Comparison of ENCODE assay signal across 9 mouse cellular contexts in the genomic region with DNA sequence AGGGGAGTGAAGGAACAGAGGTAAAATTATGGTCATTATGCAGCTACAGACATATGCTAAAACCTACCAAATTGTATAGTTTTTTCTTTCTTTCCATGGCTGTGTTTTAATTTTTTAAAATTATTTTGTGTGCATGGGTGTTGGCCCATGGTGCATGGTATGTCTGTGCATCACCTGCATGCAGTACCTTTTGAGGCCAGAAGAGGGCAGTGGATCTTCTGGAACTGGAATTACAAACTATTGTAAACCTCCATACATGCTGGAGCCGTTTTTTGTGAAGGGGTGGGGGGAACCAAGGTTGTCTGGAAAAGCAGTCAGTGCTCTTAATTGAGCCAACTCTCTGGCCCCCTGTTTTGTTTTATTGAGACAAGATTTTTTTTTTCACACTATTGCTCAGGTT. TPM values are rescaled to one million over a fixed set of nuclear protein-coding genes. Genes with fewer than 3 reads are reported as not detected.
DNase-seq lines count a peak whose midpoint lies in the region; ATAC-seq and TF ChIP-seq lines count a peak whose summit lies in the region.
"Had no signal": no experiment of that assay in that cellular context is flagged by ENCODE, and none has a peak within 500 bp of the region (broad histone marks: within the 10 kb centered on the region; RNA-seq: fewer than 3 reads in every experiment).

No protein-coding gene starts in this region.

- H3K79me2 ChIP-seq in heart, adult 2 months (replicated peaks; ENCODE audit: control insufficient read depth, insufficient read depth, low read length): no peaks in the 10 kb centered on the region

- no peaks in the 10 kb centered on the region for H3K9me3 ChIP-seq in heart, embryonic 11.5 days (replicated peaks; ENCODE audit: control insufficient read depth, low read length)
- H3K9me3 ChIP-seq in embryonic facial prominence, embryonic 10.5 days: no peaks in the 10 kb centered on the region
- no peaks in the 10 kb centered on the region for H3K9me3 ChIP-seq in kidney, postnatal 0 days (replicated peaks; ENCODE audit: low read length)
- no peaks in the 10 kb centered on the region for H3K9me3 ChIP-seq in lung, embryonic 14.5 days (ENCODE audit: low read depth, low read length)
- H3K9me3 ChIP-seq: limb, embryonic 15.5 days had no signal

- ATAC-seq in heart, embryonic 11.5 days (replicated peaks; ENCODE audit: insufficient number of reproducible peaks, low FRiP score, low TSS enrichment): no peak
- no peak for ATAC-seq in kidney, postnatal 0 days (replicated peaks; ENCODE audit: low FRiP score, low read depth)
- no peak for ATAC-seq in lung, embryonic 14.5 days (ENCODE audit: insufficient read depth)

- 0 out of 2 replicates have a peak, but pooled peaks have one; percentile 27 for TF ChIP-seq EP300 in heart, adult 2 months (IDR thresholded peaks at IDR 0.05; ENCODE audit: insufficient read depth, low read depth, low read length)

- intact Hi-C loops in heart, adult 2 months (cut with DNase I): loop anchor here (5.0 to 10.0 kb wide), 2 partner anchors 110 to 1428 kb away; partner anchors contain the start of gene Sap18

- TF ChIP-seq POLR2A in heart, adult 2 months (IDR thresholded peaks at IDR 0.05; ENCODE audit: insufficient read depth, low read depth, low read length): no peak

- H3K27ac ChIP-seq in heart, adult 2 months: no peak overlapping the region
- H3K27ac ChIP-seq in heart, embryonic 11.5 days (ENCODE audit: low read depth, low read length): no peak overlapping the region
- no peak overlapping the region for H3K27ac ChIP-seq in embryonic facial prominence, embryonic 10.5 days (replicated peaks)
- H3K27ac ChIP-seq in kidney, postnatal 0 days: no peak overlapping the region
- H3K27ac ChIP-seq in lung, embryonic 14.5 days (ENCODE audit: low read depth): no peak overlapping the region
- H3K27ac ChIP-seq: limb, embryonic 15.5 days had no signal

- H3K4me3 ChIP-seq in heart, adult 2 months: no peak overlapping the region
- no peak overlapping the region for H3K4me3 ChIP-seq in heart, embryonic 11.5 days (ENCODE audit: low read depth, low read length)
- no peak overlapping the region for H3K4me3 ChIP-seq in embryonic facial prominence, embryonic 10.5 days
- H3K4me3 ChIP-seq in kidney, postnatal 0 days (replicated peaks; ENCODE audit: low read depth, low read length): no peak overlapping the region
- H3K4me3 ChIP-seq in lung, embryonic 14.5 days (ENCODE audit: low read depth, low read length): no peak overlapping the region
- H3K4me3 ChIP-seq: limb, embryonic 15.5 days had no signal

- 7% methylated on average over 1 of the region's 1 CpGs for WGBS in heart, adult 2 months
- 23% methylated on average over 1 of the region's 1 CpGs for WGBS in heart, embryonic 11.5 days (ENCODE audit: insufficient replicate concordance)
- 14% methylated on average over 1 of the region's 1 CpGs for WGBS in embryonic facial prominence, embryonic 10.5 days
- WGBS in kidney, postnatal 0 days: 6% methylated on average over 1 of the region's 1 CpGs
- 4% methylated on average over 1 of the region's 1 CpGs for WGBS in lung, embryonic 14.5 days

- no peak overlapping the region for H3K4me2 ChIP-seq in heart, embryonic 11.5 days
- H3K4me2 ChIP-seq in kidney, postnatal 0 days (ENCODE audit: low read length): no peak overlapping the region
- no peak overlapping the region for H3K4me2 ChIP-seq in lung, embryonic 14.5 days
- H3K4me2 ChIP-seq: limb, embryonic 15.5 days had no signal

- no peaks in the 10 kb centered on the region for H3K36me3 ChIP-seq in heart, adult 2 months (ENCODE audit: control insufficient read depth, insufficient read depth, low read length)
- H3K36me3 ChIP-seq in heart, embryonic 11.5 days (ENCODE audit: control insufficient read depth, insufficient read depth, low read length): 0 out of 2 replicates have a peak, but pooled peaks cover 3% of the 10 kb centered on the region
- H3K36me3 ChIP-seq in embryonic facial prominence, embryonic 10.5 days (replicated peaks): peaks cover 16% of the 10 kb centered on the region
- H3K36me3 ChIP-seq in kidney, postnatal 0 days (ENCODE audit: insufficient read depth, low read length): 0 out of 2 replicates have a peak, but pooled peaks cover 5% of the 10 kb centered on the region
- peaks cover 7% of the 10 kb centered on the region; the same call in 1 of the 2 replicates for H3K36me3 ChIP-seq in lung, embryonic 14.5 days (ENCODE audit: insufficient read depth)

- H3K27me3 ChIP-seq in heart, adult 2 months (ENCODE audit: control insufficient read depth, insufficient read depth, low read length): no peaks in the 10 kb centered on the region
- no peaks in the 10 kb centered on the region for H3K27me3 ChIP-seq in heart, embryonic 11.5 days (ENCODE audit: control insufficient read depth, insufficient read depth, low read length)
- no peaks in the 10 kb centered on the region for H3K27me3 ChIP-seq in embryonic facial prominence, embryonic 10.5 days (replicated peaks; ENCODE audit: low read depth, poor library complexity, severe bottlenecking)
- no peaks in the 10 kb centered on the region for H3K27me3 ChIP-seq in kidney, postnatal 0 days (ENCODE audit: insufficient read depth, low read length)
- H3K27me3 ChIP-seq in lung, embryonic 14.5 days (ENCODE audit: insufficient read depth, low read length): no peaks in the 10 kb centered on the region
- H3K27me3 ChIP-seq: limb, embryonic 15.5 days had no signal

- peak; percentile 52 to 76 for DNase-seq in heart, adult 2 months
- DNase-seq in B cell, adult 2 months: peak; percentile 81 to 84
- peak; percentile 44 for DNase-seq in adrenal gland, adult 2 months
- DNase-seq in embryonic facial prominence, embryonic 10.5 days (ENCODE audit: low spot score): peak; percentile 54
- peak; percentile 68 for DNase-seq in kidney, postnatal 0 days (ENCODE audit: low spot score)
- DNase-seq in lung, embryonic 14.5 days: peak; percentile 82
- peak; percentile 51 to 66 for DNase-seq in spleen, postnatal 36 days (ENCODE audit: low spot score in 2 of 2)

- TF ChIP-seq CTCF in heart, adult 2 months (IDR thresholded peaks at IDR 0.05): peak; percentile 93
- TF ChIP-seq CTCF in kidney, postnatal 0 days (IDR thresholded peaks at IDR 0.05; ENCODE audit: low read depth): peak; percentile 85
- peak; percentile 88 for TF ChIP-seq CTCF in lung, embryonic 14.5 days (IDR thresholded peaks at IDR 0.05; ENCODE audit: low read depth)

- peaks cover 1% of the 10 kb centered on the region; the same call in 1 of the 2 replicates for H3K4me1 ChIP-seq in heart, adult 2 months (ENCODE audit: control insufficient read depth, insufficient read depth, low read length)
- H3K4me1 ChIP-seq in heart, embryonic 11.5 days (ENCODE audit: control insufficient read depth, insufficient read depth, low read length): no peaks in the 10 kb centered on the region
- no peaks in the 10 kb centered on the region for H3K4me1 ChIP-seq in embryonic facial prominence, embryonic 10.5 days
- no peaks in the 10 kb centered on the region for H3K4me1 ChIP-seq in kidney, postnatal 0 days (replicated peaks; ENCODE audit: insufficient read depth, low read length)
- H3K4me1 ChIP-seq in lung, embryonic 14.5 days (ENCODE audit: insufficient read depth): no peaks in the 10 kb centered on the region
- H3K4me1 ChIP-seq: limb, embryonic 15.5 days had no signal

- H3K9ac ChIP-seq in heart, adult 2 months (ENCODE audit: low read depth, low read length): no peak overlapping the region
- no peak overlapping the region for H3K9ac ChIP-seq in heart, embryonic 11.5 days (ENCODE audit: low read depth, low read length)
- H3K9ac ChIP-seq in kidney, postnatal 0 days (ENCODE audit: low read depth, low read length): no peak overlapping the region
- no peak overlapping the region for H3K9ac ChIP-seq in lung, embryonic 14.5 days
- H3K9ac ChIP-seq: limb, embryonic 15.5 days had no signal

RNA-seq across cellular contexts. Expression of gene Xpo4, which starts 19.3 kb away (rescaled TPM):
- total RNA-seq in heart, adult 2 months (2021): 10 to 100 TPM; 10.9 to 12.7 TPM
- 2.8 and 6.4 TPM in 2 replicates for polyA plus RNA-seq in heart, adult 2 months (2012; rRNA removed)
- polyA plus RNA-seq in heart, embryonic 11.5 days (2014; fragmentation: Nextera tagmentation; extraction: Ambion mirVana): 21.8 and 23.7 TPM in 2 replicates
- 10 to 100 TPM; 28.5 to 33.6 TPM for total RNA-seq in adrenal gland, adult 2 months (2021)
- polyA plus RNA-seq in adrenal gland, adult 2 months (2012; rRNA removed): 2.3 and 3.2 TPM in 2 replicates
- 30.0 and 32.9 TPM in 2 replicates for polyA plus RNA-seq in embryonic facial prominence, embryonic 10.5 days (2016; fragmentation: Nextera tagmentation; extraction: Ambion mirVana)
- 11.0 TPM in 2 replicates for polyA plus RNA-seq in kidney, postnatal 0 days (2015; fragmentation: Nextera tagmentation; extraction: Ambion mirVana)
- 33.7 and 37.1 TPM in 2 replicates for polyA plus RNA-seq in lung, embryonic 14.5 days (2014; fragmentation: Nextera tagmentation; extraction: Ambion mirVana)
